Mouse (Mus musculus) kidney, embryonic 14.5 days (tissue): ENCODE results near the gene Slc2a2. TPM values are rescaled to one million over a fixed set of nuclear protein-coding genes. Genes with fewer than 3 reads are reported as not detected.

Source experiments
- ATAC-seq: fragments of 200-750 bp; cut with Nextera tagmentation; 2 replicates; pipeline ENCODE4 v1.8.0; 2017; ENCODE audit warnings: moderate number of reproducible peaks, mild to moderate bottlenecking, moderate TSS enrichment, moderate library complexity; ENCODE audit not compliant: low FRiP score, low TSS enrichment
- H3K27ac ChIP-seq: fragments of 300-500 bp; sonication (generic); 2 replicates; pipeline ENCODE4 v1.5.1; 2014; ENCODE audit warnings: low read depth, mild to moderate bottlenecking, low read length, moderate library complexity, mixed read lengths
- H3K27me3 ChIP-seq: fragments of 300-500 bp; sonication (generic); 2 replicates; pipeline ENCODE4 v1.6.1; 2014; ENCODE audit warnings: mild to moderate bottlenecking, low read length; ENCODE audit not compliant: control insufficient read depth, insufficient read depth
- H3K36me3 ChIP-seq: fragments of 300-500 bp; sonication (generic); 2 replicates; pipeline ENCODE4 v1.6.1; 2014; ENCODE audit warnings: low read length, mixed read lengths; ENCODE audit not compliant: control insufficient read depth, insufficient read depth
- H3K4me1 ChIP-seq: fragments of 300-500 bp; sonication (generic); 2 replicates; pipeline ENCODE4 v1.6.1; 2014; ENCODE audit warnings: low read length, mixed read lengths; ENCODE audit not compliant: control insufficient read depth, insufficient read depth
- H3K4me2 ChIP-seq: fragments of 300-500 bp; sonication (generic); replicated peaks from 2 replicates; pipeline ENCODE4 v1.6.1; 2014; ENCODE audit warnings: low read depth, mild to moderate bottlenecking, low read length
- H3K4me3 ChIP-seq: fragments of 300-500 bp; sonication (generic); 2 replicates; pipeline ENCODE4 v1.5.1; 2014; ENCODE audit warnings: mild to moderate bottlenecking, low read length
- H3K9ac ChIP-seq: fragments of 300-500 bp; sonication (generic); 2 replicates; pipeline ENCODE4 v1.6.1; 2014; ENCODE audit warnings: low read depth, mild to moderate bottlenecking, low read length, moderate library complexity
- H3K9me3 ChIP-seq: fragments of 300-500 bp; sonication (generic); 2 replicates; pipeline ENCODE4 v1.6.1; 2016; ENCODE audit warnings: low read length; ENCODE audit not compliant: control insufficient read depth
- WGBS: fragments of 180-500 bp; shearing (Covaris S2); extraction: QIAGEN DNeasy Blood & Tissue Kit; methylation state at CpG from one replicate; pipeline ENCODE4 v1.1.7; 2014; 5-methylcytosine and 5-hydroxymethylcytosine counted together
- polyA plus RNA-seq: library from polyadenylated mRNA; unstranded; fragments of >200 nt; fragmentation: Nextera tagmentation; extraction: Ambion mirVana; gene quantifications from 2 replicates; pipeline ENCODE4 v1.2.1, GENCODE M21; 2014

The Slc2a2 gene
- polyA plus RNA-seq, 1 experiment from 2014 or later, result 10.8 TPM

DNA sequence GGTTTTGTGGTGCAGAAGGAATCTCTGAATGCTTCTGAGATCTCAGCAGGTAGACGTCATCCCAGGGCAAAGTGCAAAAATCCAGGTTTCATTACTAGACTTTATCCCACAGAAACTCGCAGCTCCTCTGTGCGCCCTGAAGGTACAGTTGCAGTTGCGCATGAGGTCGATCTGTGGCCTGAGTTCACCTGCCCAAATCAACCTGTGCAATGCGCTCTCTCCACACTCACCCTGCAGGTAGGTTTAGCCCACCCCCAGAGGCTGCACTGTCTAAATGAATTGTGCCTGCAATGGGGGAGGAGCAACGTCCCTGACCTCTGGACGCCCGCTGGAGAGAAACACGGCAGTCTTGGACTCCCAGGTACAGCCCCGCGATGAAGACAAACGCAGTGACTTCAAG is 2.1 kb upstream of the Slc2a2 start:
- 58% methylated on average over 13 of the region's 13 CpGs for WGBS
- ATAC-seq, result no peak
- no peak overlapping the region for H3K4me3 ChIP-seq
- H3K27ac ChIP-seq, result no peak overlapping the region
- H3K9me3 ChIP-seq, result no peaks in the 10 kb centered on the region
- no peak overlapping the region for H3K4me2 ChIP-seq
- H3K27me3 ChIP-seq, result no peaks in the 10 kb centered on the region
- H3K9ac ChIP-seq, result no peak overlapping the region
- no peaks in the 10 kb centered on the region for H3K36me3 ChIP-seq
- no peaks in the 10 kb centered on the region for H3K4me1 ChIP-seq

- Histone ChIP-seq H3K27ac (no peak overlapping the region), H3K4me1 (no peaks in the 10 kb centered on the region), H3K4me3 (no peak overlapping the region), H3K9ac (no peak overlapping the region), H3K9me3 (no peaks in the 10 kb centered on the region), H3K4me2 (no peak overlapping the region), H3K27me3 (no peaks in the 10 kb centered on the region), H3K36me3 (no peaks in the 10 kb centered on the region)
- 68% methylated on average over 10 of the region's 10 CpGs for WGBS
- no peak for ATAC-seq
Observed at GRCm38 (mm10) chr3:28696162-28696561, 1.5 kb upstream of the Slc2a2 start.

- no peaks in the 10 kb centered on the region for H3K4me1 ChIP-seq
- no peak overlapping the region for H3K4me2 ChIP-seq
- H3K9me3 ChIP-seq, result no peaks in the 10 kb centered on the region
- H3K27me3 ChIP-seq, result no peaks in the 10 kb centered on the region
- H3K9ac ChIP-seq, result no peak overlapping the region
- H3K4me3 ChIP-seq, result no peak overlapping the region
- ATAC-seq, result no peak
- no peaks in the 10 kb centered on the region for H3K36me3 ChIP-seq
- H3K27ac ChIP-seq, result no peak overlapping the region
- 77% methylated on average over 4 of the region's 4 CpGs for WGBS
Observed at GRCm38 (mm10) chr3:28699601-28700000, 1.9 kb downstream of the Slc2a2 start.

DNA sequence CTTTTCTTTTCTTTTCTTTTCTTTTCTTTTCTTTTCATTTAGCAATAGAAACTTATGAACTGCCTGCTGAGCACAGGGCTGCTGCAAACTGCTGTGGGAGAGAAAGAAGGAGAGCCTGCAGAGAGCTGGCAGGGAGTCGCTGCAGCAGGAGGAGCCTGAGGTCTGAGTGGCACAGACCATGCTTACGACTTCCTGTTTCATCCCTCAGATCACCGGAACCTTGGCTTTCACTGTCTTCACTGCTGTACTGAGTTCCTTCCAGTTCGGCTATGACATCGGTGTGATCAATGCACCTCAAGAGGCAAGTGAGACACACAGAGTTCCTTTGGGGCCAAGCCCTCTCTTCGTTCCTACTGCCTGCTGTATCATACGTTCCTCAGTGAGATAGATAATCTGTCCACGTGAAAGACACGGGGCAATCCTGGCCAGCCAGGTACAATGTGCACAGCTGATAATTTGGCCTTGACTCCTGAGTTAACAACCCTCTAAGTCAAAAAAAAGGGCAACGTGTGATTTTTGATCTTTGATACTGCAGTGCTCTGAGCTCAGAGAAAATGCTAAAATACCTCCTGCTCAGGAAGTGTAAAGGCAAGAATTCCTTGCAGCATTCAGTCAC is 7.9 kb downstream of the Slc2a2 start:
- no peaks in the 10 kb centered on the region for H3K27me3 ChIP-seq
- no peaks in the 10 kb centered on the region for H3K36me3 ChIP-seq
- no peak overlapping the region for H3K4me3 ChIP-seq
- no peak for ATAC-seq
- no peak overlapping the region for H3K4me2 ChIP-seq
- 0 out of 2 replicates have a peak, but pooled peaks cover 3% of the 10 kb centered on the region for H3K4me1 ChIP-seq
- WGBS, result 52% methylated on average over 10 of the region's 10 CpGs
- no peaks in the 10 kb centered on the region for H3K9me3 ChIP-seq
- no peak overlapping the region for H3K27ac ChIP-seq
- H3K9ac ChIP-seq, result no peak overlapping the region

DNA sequence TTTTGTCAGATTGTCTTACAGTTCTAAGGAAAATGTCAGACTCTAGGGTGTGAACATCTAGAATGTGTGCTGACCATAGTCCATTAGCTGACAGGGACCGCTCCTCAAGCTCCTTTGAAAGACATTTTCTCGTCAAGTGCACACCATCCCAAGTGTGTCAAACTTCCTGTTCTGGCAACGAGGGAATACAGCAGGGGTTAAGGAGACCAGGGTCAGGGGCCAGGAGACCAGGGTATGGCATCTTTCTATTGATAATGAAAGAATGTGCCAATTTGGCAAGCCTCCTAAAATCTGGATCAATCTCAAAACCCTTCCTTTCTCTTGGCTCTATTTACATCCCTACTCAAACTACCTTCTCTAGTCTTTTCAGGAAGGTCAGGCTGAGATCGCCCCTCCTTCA is 9.0 kb downstream of the Slc2a2 start:
- no peaks in the 10 kb centered on the region for H3K27me3 ChIP-seq
- H3K4me1 ChIP-seq, result 0 out of 2 replicates have a peak, but pooled peaks cover 3% of the 10 kb centered on the region
- 74% methylated on average over 4 of the region's 4 CpGs for WGBS
- H3K4me2 ChIP-seq, result no peak overlapping the region
- no peak for ATAC-seq
- no peak overlapping the region for H3K27ac ChIP-seq
- H3K9ac ChIP-seq, result no peak overlapping the region
- H3K36me3 ChIP-seq, result no peaks in the 10 kb centered on the region
- H3K4me3 ChIP-seq, result no peak overlapping the region
- no peaks in the 10 kb centered on the region for H3K9me3 ChIP-seq

- Histone ChIP-seq H3K4me1 (0 out of 2 replicates have a peak, but pooled peaks cover 3% of the 10 kb centered on the region), H3K36me3 (no peaks in the 10 kb centered on the region), H3K27ac (no peak overlapping the region), H3K4me3 (no peak overlapping the region), H3K9me3 (no peaks in the 10 kb centered on the region), H3K4me2 (no peak overlapping the region), H3K27me3 (no peaks in the 10 kb centered on the region), H3K9ac (no peak overlapping the region)
- WGBS, result 80% methylated on average over 1 of the region's 1 CpGs
- ATAC-seq, result no peak
Observed at GRCm38 (mm10) chr3:28709740-28710139, 12.0 kb downstream of the Slc2a2 start.

- no peak for ATAC-seq
- no peaks in the 10 kb centered on the region for H3K36me3 ChIP-seq
- H3K4me3 ChIP-seq, result no peak overlapping the region
- no peaks in the 10 kb centered on the region for H3K9me3 ChIP-seq
- WGBS, result 81% methylated on average over 7 of the region's 7 CpGs
- no peaks in the 10 kb centered on the region for H3K27me3 ChIP-seq
- H3K9ac ChIP-seq, result no peak overlapping the region
- H3K4me1 ChIP-seq, result no peaks in the 10 kb centered on the region
- no peak overlapping the region for H3K27ac ChIP-seq
- H3K4me2 ChIP-seq, result no peak overlapping the region
Observed at GRCm38 (mm10) chr3:28713913-28714698, 16.4 kb downstream of the Slc2a2 start.

- no peak overlapping the region for H3K9ac ChIP-seq
- no peak overlapping the region for H3K4me2 ChIP-seq
- 76% methylated on average over 2 of the region's 2 CpGs for WGBS
- ATAC-seq, result no peak
- H3K36me3 ChIP-seq, result no peaks in the 10 kb centered on the region
- peaks cover 5% of the 10 kb centered on the region; the same call in 1 of the 2 replicates for H3K4me1 ChIP-seq
- H3K4me3 ChIP-seq, result no peak overlapping the region
- no peaks in the 10 kb centered on the region for H3K27me3 ChIP-seq
- H3K27ac ChIP-seq, result no peak overlapping the region
- H3K9me3 ChIP-seq, result no peaks in the 10 kb centered on the region
Observed at GRCm38 (mm10) chr3:28718521-28718920, 20.8 kb downstream of the Slc2a2 start.

GRCm38 (mm10) chr3:28721218-28721617 is 23.5 kb downstream of the Slc2a2 start:
- peaks cover 5% of the 10 kb centered on the region; the same call in 1 of the 2 replicates for H3K4me1 ChIP-seq
- no peaks in the 10 kb centered on the region for H3K36me3 ChIP-seq
- H3K27ac ChIP-seq, result peak overlapping the region; percentile 51; the same call in 1 of the 2 replicates
- ATAC-seq, result no peak
- no peak overlapping the region; the same call in 1 of the 2 replicates for H3K4me2 ChIP-seq
- no peak overlapping the region for H3K4me3 ChIP-seq
- no peak overlapping the region for H3K9ac ChIP-seq
- H3K9me3 ChIP-seq, result no peaks in the 10 kb centered on the region
- 49% methylated on average over 5 of the region's 5 CpGs for WGBS
- H3K27me3 ChIP-seq, result no peaks in the 10 kb centered on the region
